Mouse (Mus musculus): Measurements from ENCODE around the gene Sdsl. TPM values are rescaled to one million over a fixed set of nuclear protein-coding genes. Genes with fewer than 3 reads are reported as not detected.

Gene Sdsl
- polyA plus RNA-seq, 1 experiment from 2014 or later = 6.0 TPM

DNA sequence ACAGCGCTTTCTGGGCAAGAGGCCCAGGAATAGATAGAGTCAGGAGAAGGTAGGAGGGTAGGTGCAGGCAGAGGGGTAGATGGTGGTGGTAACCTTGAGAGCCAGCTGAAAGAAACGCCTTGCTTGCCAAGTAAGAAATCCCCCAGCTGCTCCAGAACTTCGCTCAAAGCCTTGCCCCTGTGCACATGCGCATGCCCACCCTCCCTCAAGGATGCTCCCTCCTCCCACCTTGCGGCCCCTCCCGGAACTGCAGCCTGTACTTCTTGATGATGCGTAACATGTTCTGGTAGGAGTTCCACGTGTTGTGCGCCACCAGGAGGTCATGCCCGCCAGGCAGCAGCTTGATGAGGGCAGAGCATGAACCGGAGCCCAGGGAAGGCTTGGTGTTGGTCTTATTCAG, 19.8 kb upstream of the Sdsl start:
- no peaks in the 10 kb centered on the region for H3K9me3 ChIP-seq
- H3K9ac ChIP-seq = no peak overlapping the region
- no peak overlapping the region for H3K4me2 ChIP-seq
- H3K4me3 ChIP-seq = no peak overlapping the region
- H3K27me3 ChIP-seq (replicated peaks) = no peaks in the 10 kb centered on the region
- 0 out of 2 replicates have a peak, but pooled peaks cover 3% of the 10 kb centered on the region for H3K36me3 ChIP-seq (replicated peaks)
- H3K4me1 ChIP-seq = peaks cover 5% of the 10 kb centered on the region; the same call in 1 of the 2 replicates
- ATAC-seq (replicated peaks) = no peak
- WGBS = 58% methylated on average over 11 of the region's 11 CpGs
- H3K27ac ChIP-seq = no peak overlapping the region

DNA sequence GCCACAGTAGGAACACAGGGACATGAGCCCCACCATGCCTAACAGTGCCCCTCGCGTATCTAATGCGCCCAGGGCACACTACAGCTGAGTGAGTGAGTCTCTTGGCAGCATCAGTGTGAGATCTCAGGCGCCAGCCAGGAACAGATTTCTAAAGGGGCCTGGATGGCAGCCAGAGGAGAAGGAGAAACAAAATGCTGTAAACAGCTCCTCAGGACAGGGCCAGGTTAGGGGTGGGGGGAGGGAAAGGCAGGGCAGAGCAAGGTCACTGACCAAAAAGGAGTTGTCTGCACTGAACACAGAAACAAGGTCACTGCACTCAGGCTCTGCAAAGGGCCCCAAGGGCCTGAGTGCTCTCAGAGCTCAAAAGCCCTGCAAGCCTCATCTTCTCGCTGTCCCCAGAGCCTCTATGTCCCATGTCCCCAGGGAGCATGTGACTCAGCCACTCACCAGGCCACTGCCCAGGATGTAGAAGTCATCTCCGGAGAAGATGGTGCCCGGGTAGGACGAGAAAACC, 18.1 kb upstream of the Sdsl start:
- Histone ChIP-seq H3K4me2 (no peak overlapping the region), H3K9ac (no peak overlapping the region), H3K27me3 (replicated peaks) (no peaks in the 10 kb centered on the region), H3K4me1 (peaks cover 5% of the 10 kb centered on the region; the same call in 1 of the 2 replicates), H3K27ac (no peak overlapping the region), H3K4me3 (no peak overlapping the region), H3K9me3 (no peaks in the 10 kb centered on the region), H3K36me3 (replicated peaks) (0 out of 2 replicates have a peak, but pooled peaks cover 6% of the 10 kb centered on the region)
- WGBS = 75% methylated on average over 8 of the region's 8 CpGs
- ATAC-seq (replicated peaks) = 0 out of 2 replicates have a peak, but pooled peaks have one; percentile 3

- WGBS = 89% methylated on average over 8 of the region's 8 CpGs
These were observed 15.2 kb upstream of the Sdsl start for GRCm38 (mm10) chr5:120487844-120488243.

GRCm38 (mm10) chr5:120483399-120483798, 10.8 kb upstream of the Sdsl start:
- Histone ChIP-seq H3K4me2 (no peak overlapping the region), H3K27me3 (replicated peaks) (no peaks in the 10 kb centered on the region), H3K27ac (no peak overlapping the region), H3K4me3 (no peak overlapping the region), H3K4me1 (no peaks in the 10 kb centered on the region), H3K36me3 (replicated peaks) (peaks cover 6% of the 10 kb centered on the region; the same call in 1 of the 2 replicates), H3K9ac (no peak overlapping the region), H3K9me3 (no peaks in the 10 kb centered on the region)
- no peak for ATAC-seq (replicated peaks)
- 84% methylated on average over 19 of the region's 19 CpGs for WGBS

More at GRCm38 (mm10) chr5:120487844-120488243, 15.2 kb upstream of the Sdsl start:
- H3K4me3 ChIP-seq = no peak overlapping the region
- peaks cover 6% of the 10 kb centered on the region; the same call in 1 of the 2 replicates for H3K36me3 ChIP-seq (replicated peaks)
- no peaks in the 10 kb centered on the region for H3K9me3 ChIP-seq
- no peak overlapping the region for H3K9ac ChIP-seq
- H3K4me2 ChIP-seq = no peak overlapping the region
- no peak for ATAC-seq (replicated peaks)
- H3K27ac ChIP-seq = no peak overlapping the region
- no peaks in the 10 kb centered on the region for H3K27me3 ChIP-seq (replicated peaks)
- peaks cover 5% of the 10 kb centered on the region; the same call in 1 of the 2 replicates for H3K4me1 ChIP-seq

- Histone ChIP-seq H3K4me2 (no peak overlapping the region), H3K9ac (no peak overlapping the region), H3K4me3 (no peak overlapping the region), H3K9me3 (no peaks in the 10 kb centered on the region), H3K27me3 (replicated peaks) (no peaks in the 10 kb centered on the region), H3K27ac (no peak overlapping the region), H3K36me3 (replicated peaks) (peaks cover 3% of the 10 kb centered on the region; the same call in 1 of the 2 replicates), H3K4me1 (no peaks in the 10 kb centered on the region)
- 59% methylated on average over 9 of the region's 9 CpGs for WGBS
- no peak for ATAC-seq (replicated peaks)
These were observed 8.6 kb upstream of the Sdsl start for GRCm38 (mm10) chr5:120481205-120481604.

GRCm38 (mm10) chr5:120479538-120479937, 6.9 kb upstream of the Sdsl start:
- Histone ChIP-seq H3K4me1 (no peaks in the 10 kb centered on the region), H3K36me3 (replicated peaks) (no peaks in the 10 kb centered on the region), H3K4me3 (no peak overlapping the region), H3K9me3 (no peaks in the 10 kb centered on the region), H3K9ac (no peak overlapping the region), H3K27me3 (replicated peaks) (no peaks in the 10 kb centered on the region), H3K4me2 (no peak overlapping the region), H3K27ac (no peak overlapping the region)
- ATAC-seq (replicated peaks) = no peak
- WGBS = 76% methylated on average over 4 of the region's 4 CpGs

- ATAC-seq (replicated peaks) = no peak
- H3K36me3 ChIP-seq (replicated peaks) = no peaks in the 10 kb centered on the region
- 94% methylated on average over 5 of the region's 5 CpGs for WGBS
These were observed 5.4 kb upstream of the Sdsl start for GRCm38 (mm10) chr5:120477993-120478392.

GRCm38 (mm10) chr5:120476296-120476695, 3.7 kb upstream of the Sdsl start, which contains the start of gene Sds:
Gene Sds, plus strand, starts transcription at chr5:120476526.
- Histone ChIP-seq H3K4me3 (no peak within 1 kb of the TSS), H3K9ac (no peak within 1 kb of the TSS), H3K4me2 (no peak within 1 kb of the TSS), H3K27ac (no peak within 1 kb of the TSS), H3K27me3 (replicated peaks) (no peaks in the 10 kb centered on the region), H3K36me3 (replicated peaks) (no peaks in the 10 kb centered on the region), H3K9me3 (no peaks in the 10 kb centered on the region), H3K4me1 (no peaks in the 10 kb centered on the region)
- 16% methylated on average over 13 of the region's 13 CpGs for WGBS
- no peak for ATAC-seq (replicated peaks)

More at GRCm38 (mm10) chr5:120477993-120478392, 5.4 kb upstream of the Sdsl start:
- Histone ChIP-seq H3K27me3 (replicated peaks) (no peaks in the 10 kb centered on the region), H3K4me3 (no peak overlapping the region), H3K9ac (no peak overlapping the region), H3K4me1 (no peaks in the 10 kb centered on the region), H3K4me2 (no peak overlapping the region), H3K9me3 (no peaks in the 10 kb centered on the region), H3K27ac (no peak overlapping the region)

- 49% methylated on average over 8 of the region's 8 CpGs for WGBS
- Histone ChIP-seq H3K27me3 (replicated peaks) (no peaks in the 10 kb centered on the region), H3K36me3 (replicated peaks) (no peaks in the 10 kb centered on the region), H3K4me3 (no peak overlapping the region), H3K4me2 (no peak overlapping the region), H3K9me3 (no peaks in the 10 kb centered on the region), H3K4me1 (no peaks in the 10 kb centered on the region), H3K27ac (no peak overlapping the region), H3K9ac (no peak overlapping the region)
- no peak for ATAC-seq (replicated peaks)
These were observed 3.3 kb upstream of the Sdsl start for GRCm38 (mm10) chr5:120475861-120476260.

DNA sequence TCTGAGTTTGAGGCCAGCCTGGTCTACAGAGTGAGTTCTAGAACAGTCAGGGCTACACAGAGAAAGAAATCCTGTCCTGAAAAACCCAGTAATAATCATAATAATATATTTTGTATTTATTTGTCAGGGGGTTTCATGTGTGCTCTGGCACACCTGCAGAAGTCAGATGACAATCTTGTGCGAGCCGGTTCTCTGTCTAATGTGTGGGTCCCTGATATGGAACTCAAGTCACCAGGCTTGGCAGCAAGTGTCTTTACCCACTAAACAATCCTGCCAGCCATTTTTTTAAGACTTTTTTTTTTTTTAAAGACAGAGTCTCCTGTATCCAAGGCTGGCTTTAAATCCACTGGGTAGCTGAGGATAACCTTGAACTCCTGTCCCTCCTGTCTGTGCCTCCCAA, 751 bp upstream of the Sdsl start:
- Histone ChIP-seq H3K4me3 (no peak overlapping the region), H3K27ac (no peak overlapping the region), H3K27me3 (replicated peaks) (0 out of 2 replicates have a peak, but pooled peaks cover 4% of the 10 kb centered on the region), H3K4me1 (no peaks in the 10 kb centered on the region), H3K36me3 (replicated peaks) (no peaks in the 10 kb centered on the region), H3K9me3 (no peaks in the 10 kb centered on the region), H3K4me2 (no peak overlapping the region), H3K9ac (no peak overlapping the region)
- WGBS = 94% methylated on average over 2 of the region's 2 CpGs
- no peak for ATAC-seq (replicated peaks)

DNA sequence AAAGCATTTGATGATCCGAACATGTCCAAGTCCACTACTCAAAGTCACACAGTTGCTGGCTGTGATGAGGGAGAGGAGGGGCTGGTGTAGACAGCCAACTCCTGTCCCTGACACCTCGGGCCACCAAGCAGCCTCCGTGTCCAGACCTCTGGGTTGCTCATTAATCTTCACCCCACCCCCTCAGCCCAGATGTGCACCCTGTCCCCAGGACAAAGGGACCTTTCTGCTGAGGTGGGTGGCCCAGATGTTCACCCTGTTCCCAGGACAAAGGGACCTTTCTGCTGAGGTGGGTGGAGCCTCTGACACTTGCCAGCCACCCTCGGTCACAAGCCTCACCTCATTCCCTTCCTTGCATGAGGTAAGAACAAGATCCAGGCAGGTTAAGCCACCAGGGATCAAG, 1.1 kb downstream of the Sdsl start:
- H3K9ac ChIP-seq = no peak overlapping the region
- H3K9me3 ChIP-seq = no peaks in the 10 kb centered on the region
- no peak overlapping the region for H3K4me2 ChIP-seq
- H3K4me3 ChIP-seq = no peak overlapping the region
- no peak overlapping the region for H3K27ac ChIP-seq
- H3K27me3 ChIP-seq (replicated peaks) = 0 out of 2 replicates have a peak, but pooled peaks cover 4% of the 10 kb centered on the region
- WGBS = 53% methylated on average over 4 of the region's 4 CpGs
- no peaks in the 10 kb centered on the region; the same call in 1 of the 2 replicates for H3K4me1 ChIP-seq
- no peak for ATAC-seq (replicated peaks)
- H3K36me3 ChIP-seq (replicated peaks) = no peaks in the 10 kb centered on the region

DNA sequence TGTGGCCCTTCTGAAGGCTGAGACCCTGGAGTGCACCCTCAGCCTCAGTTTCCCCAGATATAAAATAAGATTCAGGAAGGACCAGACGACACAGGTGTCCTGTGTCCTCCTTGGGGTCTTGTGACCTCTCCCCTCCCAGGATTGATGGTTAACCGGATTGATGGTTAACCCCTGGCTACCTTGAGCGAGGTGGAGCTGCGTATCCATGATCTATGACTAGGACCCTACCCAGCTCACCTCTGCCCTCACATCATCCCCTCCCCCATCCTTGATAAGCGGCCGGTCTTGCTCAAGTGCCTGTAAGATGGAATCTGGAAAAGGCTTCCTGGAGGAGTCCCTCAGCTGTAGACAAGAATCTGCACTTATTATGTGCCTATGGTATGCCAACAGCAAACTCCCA, 3.8 kb downstream of the Sdsl start:
- no peak overlapping the region for H3K9ac ChIP-seq
- H3K4me1 ChIP-seq = no peaks in the 10 kb centered on the region; the same call in 1 of the 2 replicates
- H3K9me3 ChIP-seq = no peaks in the 10 kb centered on the region
- no peak for ATAC-seq (replicated peaks)
- 0 out of 2 replicates have a peak, but pooled peaks cover 4% of the 10 kb centered on the region for H3K27me3 ChIP-seq (replicated peaks)
- no peak overlapping the region for H3K4me3 ChIP-seq
- H3K27ac ChIP-seq = no peak overlapping the region
- WGBS = 85% methylated on average over 6 of the region's 6 CpGs
- H3K4me2 ChIP-seq = no peak overlapping the region
- H3K36me3 ChIP-seq (replicated peaks) = no peaks in the 10 kb centered on the region

- H3K9me3 ChIP-seq = no peaks in the 10 kb centered on the region
- no peak overlapping the region for H3K4me2 ChIP-seq
- no peak overlapping the region for H3K9ac ChIP-seq
- 85% methylated on average over 5 of the region's 5 CpGs for WGBS
- ATAC-seq (replicated peaks) = no peak
- H3K4me3 ChIP-seq = no peak overlapping the region
- no peaks in the 10 kb centered on the region; the same call in 1 of the 2 replicates for H3K4me1 ChIP-seq
- H3K27ac ChIP-seq = no peak overlapping the region
- H3K36me3 ChIP-seq (replicated peaks) = no peaks in the 10 kb centered on the region
- 0 out of 2 replicates have a peak, but pooled peaks cover 4% of the 10 kb centered on the region for H3K27me3 ChIP-seq (replicated peaks)
These were observed 4.3 kb downstream of the Sdsl start for GRCm38 (mm10) chr5:120468336-120468735.

Data from midbrain, embryonic 15.5 days (tissue).